Mouse (Mus musculus) c-Kit-positive CD71-negative TER-119-negative erythroid progenitor cells, embryonic 14.5 days (primary cell): Measurements from ENCODE around the gene Vstm2l.

ENCODE experiments used
- DNase-seq: peaks from one replicate; pipeline ENCODE4 v3.0.0-alpha.2; 2013; ENCODE audit warnings: low read depth

The Vstm2l gene

DNA sequence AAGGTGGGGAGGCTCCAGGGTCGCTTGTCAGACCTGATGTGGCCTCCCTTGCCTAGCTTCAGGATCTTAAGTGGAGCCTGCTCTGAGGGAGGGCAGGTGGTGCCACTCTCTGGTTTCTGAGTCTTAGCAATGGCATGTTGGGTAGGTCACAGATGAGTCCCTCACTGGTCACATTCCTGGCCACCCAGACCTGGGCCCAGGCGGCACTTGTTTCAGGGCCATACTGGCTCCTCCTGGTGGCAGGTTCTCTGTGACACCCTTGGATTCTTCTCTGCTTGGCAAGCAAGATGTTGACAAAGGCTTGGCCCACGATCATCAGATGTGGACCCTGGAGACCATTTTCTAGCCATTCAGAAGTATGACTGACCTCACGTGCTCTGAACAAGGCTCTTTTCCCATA lies 18.2 kb downstream of the Vstm2l start:
- DNase-seq = no peak

DNA sequence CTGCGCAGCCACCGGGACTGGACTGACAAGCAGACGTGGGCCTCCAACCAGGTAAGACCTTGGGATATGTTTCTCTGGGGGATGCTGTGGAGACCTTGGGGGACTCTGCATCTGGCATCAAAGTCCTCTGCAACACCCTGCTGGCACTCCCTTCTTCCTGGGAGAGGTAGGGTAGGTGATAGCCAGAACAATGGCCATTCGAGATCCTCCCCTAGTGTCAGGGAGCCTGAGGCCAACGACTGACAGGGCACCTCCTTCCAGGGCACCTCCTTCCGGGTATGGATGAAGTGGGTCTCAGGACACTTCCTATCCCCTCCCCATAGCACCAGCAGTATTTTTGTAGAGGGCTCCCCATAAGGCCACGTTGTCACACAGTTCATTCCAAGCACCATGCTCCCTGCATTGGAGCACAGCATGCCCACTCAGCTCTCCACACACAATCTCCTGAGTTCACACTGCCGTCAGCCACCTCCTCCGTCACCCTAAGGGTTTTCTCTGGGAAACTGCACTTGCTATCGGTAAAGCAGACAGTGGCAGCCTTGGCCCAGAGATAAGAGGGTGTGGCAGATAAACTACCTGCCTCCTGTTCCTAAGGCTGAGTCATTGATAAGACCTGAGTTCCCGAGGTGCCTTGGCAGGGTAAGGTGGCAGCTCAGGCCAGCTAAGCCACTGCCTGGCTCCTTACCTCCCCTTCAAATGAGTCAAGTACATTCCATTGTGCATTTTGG lies 21.2 kb downstream of the Vstm2l start:
- no peak for DNase-seq

DNA sequence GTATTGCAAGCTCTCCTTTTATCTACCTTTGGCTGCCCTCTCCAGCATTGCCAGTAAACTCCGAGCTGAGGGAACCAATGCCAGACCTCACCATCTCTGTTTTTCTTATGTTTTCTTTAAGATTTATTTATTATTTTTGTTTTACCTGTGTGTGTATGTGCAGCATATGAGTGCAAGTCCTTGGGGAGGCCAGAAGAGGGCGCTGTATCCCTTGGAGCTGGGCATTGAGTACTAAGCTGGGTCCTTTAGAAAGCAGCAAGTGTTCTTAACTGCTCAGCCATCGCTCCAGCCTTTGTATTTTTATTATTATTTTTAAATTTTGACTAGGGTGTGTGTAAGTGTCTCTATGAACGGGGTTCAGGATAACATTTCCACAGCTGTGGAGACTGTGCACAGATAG lies 22.2 kb downstream of the Vstm2l start:
- DNase-seq = no peak

DNA sequence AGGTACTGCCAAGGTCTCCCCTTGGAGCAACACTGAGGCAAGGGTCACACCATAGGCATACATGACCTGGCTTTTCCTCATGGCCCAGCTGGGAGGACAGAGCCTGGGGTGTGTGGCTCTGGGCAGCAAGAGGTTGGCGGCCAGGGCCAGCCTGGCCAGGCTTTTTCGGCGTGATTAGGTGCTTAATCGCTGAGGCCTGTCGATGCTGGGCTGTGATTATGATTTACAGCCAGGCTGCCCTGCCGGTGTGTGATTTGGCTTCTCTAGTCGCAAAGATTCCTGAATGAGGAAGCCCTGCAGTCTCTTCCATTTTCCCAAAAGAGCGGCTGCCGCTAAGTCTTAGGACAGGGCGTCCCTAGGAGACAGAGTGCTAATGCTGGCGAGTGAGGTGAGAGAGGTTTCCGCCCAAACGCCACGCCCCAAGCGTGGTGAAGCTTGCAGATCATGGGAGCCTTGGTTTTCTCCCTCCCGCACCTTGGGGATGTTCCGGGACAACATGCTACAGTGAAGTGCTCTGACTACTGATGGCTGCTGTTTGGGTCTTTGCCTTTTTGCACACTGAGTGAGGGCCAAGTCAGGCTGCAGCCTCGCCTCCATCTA lies 26.2 kb downstream of the Vstm2l start:
- DNase-seq = no peak

DNA sequence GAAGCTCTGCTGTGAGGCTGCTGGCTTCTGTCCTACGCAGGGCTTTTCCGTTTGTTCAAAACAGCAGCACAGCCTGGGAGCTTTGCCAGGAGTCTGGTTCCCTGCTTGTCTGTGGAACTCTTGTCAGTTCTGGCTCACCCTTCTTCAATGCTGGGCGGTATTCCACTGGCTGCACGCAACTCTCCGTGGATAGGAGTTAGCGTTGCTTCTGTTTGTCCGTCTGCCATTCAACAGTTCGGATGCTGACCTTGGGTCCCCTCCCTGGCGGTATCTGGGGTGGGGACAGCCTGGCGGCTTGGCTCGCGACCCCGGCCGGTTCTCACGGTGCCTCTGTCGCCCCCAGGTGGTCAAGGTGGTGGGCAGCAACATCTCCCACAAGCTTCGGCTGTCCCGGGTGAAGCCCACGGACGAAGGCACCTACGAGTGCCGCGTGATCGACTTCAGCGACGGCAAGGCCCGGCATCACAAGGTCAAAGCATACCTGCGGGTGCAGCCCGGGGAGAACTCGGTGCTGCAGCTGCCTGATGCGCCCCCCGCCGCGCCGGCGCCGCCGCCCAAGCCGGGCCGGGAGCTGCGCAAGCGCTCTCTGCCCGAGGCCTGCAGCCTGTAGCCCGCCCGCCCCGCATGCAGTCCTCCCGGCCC lies 29.2 kb downstream of the Vstm2l start:
- peak; percentile 25 for DNase-seq

DNA sequence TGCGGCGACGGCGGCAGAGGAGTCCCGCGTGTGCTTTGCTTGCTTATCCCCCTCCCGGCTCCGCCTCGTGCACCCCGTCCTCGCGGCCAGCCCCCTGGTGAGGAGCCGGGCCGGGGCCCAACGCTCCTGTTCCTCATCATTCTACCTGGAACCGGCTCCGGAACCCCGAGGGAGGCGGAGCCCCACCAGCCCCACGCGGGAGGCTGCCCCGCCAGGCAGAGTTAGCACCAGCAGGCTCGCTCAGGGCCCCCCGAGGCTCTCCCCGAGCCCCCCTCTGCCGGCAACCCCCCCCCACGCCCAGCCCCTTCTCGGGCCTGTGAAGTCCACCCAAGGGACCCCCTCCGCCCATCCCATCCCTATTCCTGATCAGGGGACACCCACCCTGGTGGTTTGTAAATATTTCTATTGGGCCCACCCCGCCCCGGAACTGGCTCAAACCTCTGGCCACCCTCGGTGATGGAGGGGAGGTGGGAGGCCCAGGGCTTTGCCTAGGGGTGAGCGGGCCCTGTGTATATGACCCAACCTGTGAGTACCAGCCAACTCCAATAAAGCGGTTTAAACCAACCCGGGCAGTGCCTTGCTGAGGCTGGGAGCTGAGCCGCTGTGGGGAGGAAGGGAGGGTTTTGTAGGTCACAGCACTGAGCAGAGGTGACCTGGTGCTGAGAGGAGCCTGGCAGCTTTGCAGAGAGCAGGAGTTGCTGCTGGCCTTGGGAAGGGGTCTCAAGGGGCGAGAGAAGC lies 29.9 kb downstream of the Vstm2l start:
- DNase-seq = no peak

DNA sequence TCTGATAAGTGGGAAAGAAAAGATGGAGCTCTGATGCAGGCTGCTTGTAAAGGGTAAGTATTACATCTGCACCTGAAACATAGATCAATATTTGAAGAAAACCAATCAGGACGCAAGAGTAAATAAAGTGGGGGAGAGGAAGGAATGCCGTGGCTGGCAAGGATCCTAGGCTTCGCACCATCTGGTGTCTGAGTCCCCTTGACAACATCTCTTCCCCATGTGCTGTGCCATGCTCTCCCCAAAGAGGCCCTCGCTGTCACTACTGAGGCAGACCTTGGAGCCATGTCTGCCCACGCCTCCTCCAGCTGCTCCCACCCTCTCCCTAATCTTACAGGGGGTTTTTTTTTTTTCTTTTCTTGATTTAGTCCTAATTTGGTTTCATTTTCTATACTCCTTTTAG lies 39.5 kb downstream of the Vstm2l start:
- DNase-seq = no peak

DNA sequence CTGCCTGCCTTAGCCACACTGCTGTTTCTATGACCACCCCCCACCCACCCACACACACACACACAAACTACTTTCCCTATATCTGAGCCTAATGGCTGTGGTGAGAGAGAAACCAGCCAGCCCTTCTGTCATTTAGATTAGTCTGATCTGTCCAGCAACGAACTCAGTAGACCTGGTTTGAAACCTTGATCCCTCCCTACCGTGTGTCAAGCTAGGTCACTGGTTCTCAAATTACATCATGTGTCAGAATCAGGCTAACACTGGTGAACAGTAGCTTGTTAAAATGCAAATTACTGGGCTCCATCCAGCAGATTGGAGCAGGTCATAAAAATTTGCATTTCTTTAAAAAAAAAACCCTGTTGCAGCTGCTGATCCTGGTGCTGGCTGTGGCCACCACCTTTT lies 43.3 kb downstream of the Vstm2l start:
- no peak for DNase-seq

DNA sequence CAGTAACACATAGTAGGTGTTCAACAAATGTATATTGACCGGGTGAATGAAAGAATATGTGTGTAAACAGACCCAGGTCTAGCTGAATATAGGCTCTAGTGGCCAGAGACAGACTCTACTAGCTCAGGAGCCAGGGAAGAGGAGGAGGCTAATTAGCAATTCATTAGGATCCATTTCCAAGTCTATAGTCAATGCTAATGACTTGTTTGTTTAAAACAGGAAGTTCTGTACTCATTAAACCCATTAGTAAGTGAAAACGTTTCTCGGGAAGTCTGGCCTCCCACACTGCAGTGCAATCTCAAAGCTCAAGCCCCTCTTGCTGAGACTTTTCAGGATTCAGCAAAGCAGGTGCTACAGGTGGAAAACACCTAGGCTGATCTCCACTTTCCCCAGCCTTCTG lies 53.4 kb downstream of the Vstm2l start:
- no peak for DNase-seq

DNA sequence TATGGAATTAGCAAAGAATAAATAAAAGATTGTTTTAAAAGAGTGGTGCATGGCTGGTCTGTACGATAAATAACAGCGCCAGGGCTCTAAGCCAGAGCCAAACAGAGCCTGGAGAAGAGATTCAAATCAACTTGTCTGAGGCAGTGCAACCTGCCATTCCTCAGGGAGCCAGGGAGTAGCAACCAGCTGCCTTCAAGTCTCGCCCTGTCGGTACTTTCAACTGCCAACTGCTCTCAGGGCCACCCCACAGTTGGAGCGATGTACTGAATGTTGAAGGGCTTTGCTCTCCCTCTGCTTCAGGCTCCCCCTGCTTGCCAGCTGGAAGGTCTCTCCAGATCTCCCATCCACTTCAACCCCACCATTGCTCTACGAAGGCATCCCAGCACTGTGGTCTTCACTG lies 55.7 kb downstream of the Vstm2l start:
- DNase-seq = no peak

DNA sequence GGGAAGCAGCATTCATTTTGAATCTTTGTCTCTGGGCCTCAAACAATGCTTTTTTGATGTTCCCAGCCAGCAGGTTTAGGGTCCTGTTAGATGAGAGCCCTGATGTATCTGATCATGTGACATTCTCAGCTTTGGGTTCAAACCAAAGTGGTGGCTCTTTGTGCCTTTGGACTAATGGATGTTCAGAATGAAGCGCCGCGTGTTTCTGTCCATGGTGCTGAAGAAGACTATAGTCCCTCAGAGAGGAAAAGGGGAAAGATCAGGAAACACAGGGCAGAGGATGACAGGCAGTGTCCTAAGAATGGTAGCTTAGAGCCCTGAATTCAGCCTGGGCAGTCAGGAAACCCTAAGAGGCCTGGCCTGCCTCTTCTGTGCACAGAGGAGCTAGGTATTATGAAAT lies 56.2 kb downstream of the Vstm2l start:
- peak; percentile 66 for DNase-seq

DNA sequence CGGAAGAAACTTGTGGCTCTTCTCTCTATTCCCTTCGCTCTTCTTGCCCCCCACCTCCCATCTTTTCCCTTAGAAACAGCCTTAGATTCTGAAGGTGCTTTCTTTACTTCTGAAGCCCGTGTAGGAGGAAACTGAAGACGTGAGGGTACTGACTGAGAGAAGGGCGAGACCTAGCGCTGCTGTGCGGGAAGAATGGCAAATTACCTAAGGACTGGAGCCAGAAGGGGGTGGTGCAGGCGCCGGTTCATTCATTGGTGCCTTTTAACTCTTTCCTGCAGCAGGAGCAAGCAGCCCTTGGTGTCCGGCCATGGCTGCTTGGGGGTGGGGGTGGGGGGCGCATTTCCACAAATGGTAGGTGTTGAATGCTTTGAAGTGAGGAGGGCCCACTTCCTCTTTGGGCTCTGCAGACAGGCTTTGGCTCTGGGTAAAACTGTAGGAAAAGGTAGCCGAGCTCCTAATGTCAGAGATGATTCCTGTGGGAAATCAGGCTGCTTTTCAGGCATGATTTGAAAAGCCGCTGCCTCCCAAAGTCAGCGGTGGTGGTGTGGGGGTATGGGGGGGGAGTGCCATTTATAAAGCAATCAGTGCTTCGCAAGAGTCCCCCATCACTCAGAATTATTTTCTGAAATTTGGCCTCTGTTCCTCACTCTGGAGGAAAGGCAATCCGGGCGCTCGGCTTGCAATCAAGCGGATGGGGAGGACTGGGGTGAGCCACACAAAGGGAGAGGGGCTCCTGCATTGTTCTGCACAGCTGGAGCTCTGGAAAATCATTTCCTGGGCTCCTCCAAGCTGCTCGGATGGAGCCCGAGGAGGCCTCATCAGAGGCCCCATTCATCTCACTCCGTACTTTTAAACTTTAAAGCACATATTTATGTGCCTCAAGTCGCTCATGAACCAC lies 60.4 kb downstream of the Vstm2l start:
- DNase-seq = no peak

DNA sequence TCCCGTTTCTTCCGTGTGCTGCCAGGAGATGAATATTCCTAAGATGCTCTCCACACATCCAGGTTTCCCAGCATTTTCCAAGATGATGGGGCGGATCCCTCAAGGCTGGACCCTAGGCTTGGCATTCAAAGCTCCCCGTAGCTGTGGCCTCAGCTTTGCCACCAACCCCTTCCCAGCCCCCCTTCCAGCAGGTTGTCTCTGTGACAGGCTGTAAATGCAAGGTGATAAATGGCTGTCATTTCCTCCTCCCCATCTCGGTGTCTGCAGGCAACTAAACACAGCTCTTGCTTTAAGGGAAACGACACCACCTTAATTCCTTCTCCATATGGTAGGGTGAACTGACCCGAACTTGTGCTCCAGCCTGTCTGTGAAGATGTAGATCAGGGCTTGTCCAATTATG lies 61.1 kb downstream of the Vstm2l start:
- DNase-seq = no peak

DNA sequence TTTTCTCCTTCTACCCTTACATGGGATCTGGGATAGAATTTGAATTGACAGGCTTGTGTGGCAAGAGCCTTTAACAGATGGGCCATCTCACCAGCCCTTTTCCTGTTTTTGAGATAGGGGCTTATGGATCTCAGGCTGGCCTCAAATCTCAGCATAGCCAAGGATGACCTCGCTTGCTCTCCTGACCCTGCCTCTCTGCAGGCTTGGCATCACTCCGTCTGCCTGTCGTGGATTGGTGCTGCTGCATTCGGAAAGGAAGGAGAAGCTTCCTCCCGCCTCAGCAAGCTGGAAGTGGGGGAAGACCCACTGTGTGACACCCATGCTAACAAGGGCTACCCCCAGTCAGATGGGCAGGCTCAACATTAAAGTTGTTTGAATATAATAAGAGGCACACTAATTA lies 64.8 kb downstream of the Vstm2l start:
- no peak for DNase-seq

DNA sequence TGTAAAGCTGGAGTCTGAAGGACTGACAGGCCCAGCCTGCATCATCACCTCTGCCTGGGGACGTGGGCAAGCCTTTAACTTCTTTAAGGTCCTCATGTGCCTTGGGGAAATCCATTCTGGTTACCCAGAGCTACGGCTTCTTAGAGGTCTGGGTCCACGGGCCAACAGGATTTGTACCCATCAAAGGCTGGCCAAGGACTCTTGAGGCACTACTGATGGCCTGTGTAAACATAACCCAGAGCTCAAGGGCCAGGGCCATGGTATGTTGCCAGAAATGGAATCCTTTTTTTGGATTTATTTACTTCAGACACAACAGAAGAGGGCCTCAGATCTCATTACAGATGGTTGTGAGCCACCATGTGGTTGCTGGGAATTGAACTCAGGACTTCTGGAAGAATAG lies 68.3 kb downstream of the Vstm2l start:
- no peak for DNase-seq

DNA sequence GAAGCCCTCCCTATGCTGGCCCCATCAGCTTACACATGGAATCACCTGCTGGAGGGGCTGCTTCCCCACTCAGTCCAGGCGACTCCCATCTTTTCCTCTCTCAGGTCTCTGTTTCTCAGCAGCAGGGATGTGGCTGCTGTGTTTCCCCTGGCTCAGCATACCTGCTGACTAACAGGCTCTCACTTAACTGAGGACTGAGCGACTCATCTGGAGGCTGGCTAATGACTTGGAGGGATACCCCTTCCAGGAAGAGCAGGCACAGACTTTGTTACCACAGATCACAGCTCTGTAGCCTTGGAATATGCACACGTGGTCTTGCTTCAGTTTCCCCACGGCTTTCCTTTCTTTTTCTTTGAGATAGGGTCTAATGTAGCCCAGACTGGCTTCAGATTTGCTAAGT lies 68.8 kb downstream of the Vstm2l start:
- no peak for DNase-seq

DNA sequence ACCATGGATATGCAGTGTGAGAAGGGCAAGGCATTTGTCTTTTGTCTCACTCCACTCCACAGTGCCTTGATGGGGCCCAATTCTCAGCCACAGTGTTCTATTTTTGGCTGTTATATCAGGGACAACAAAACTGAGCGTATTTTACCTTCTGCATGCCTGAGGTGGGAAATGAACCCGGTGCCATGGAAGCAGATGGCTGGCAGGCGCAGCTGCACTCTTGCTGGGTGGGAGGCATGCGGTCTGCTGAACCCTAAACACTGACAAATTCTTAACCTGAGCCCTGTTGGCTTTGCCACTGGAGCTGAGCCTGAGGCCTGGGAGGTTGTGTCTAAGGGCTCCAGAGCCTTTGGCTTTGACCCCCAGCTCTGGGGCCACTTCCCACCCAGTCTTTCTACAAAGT lies 71.2 kb downstream of the Vstm2l start:
- no peak for DNase-seq

DNA sequence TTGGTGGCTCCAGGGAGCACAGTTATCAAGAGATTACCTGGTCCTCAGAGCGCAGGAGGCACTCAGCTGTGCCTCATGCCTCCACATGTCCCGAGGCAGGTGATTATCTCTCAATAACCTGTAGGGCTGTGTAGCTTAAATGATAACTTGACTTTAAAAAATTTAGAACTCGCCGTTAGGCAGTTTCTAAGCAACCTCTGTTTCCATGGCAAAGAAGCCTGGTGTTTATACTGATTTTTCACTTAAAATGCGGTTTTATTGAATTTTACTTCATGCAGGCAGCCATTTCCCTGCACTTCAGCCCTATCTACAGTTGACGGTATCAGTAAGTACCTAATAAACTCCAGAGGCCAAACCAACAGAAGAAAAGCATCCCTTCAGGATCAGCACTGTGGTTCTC lies 71.8 kb downstream of the Vstm2l start:
- DNase-seq = no peak

DNA sequence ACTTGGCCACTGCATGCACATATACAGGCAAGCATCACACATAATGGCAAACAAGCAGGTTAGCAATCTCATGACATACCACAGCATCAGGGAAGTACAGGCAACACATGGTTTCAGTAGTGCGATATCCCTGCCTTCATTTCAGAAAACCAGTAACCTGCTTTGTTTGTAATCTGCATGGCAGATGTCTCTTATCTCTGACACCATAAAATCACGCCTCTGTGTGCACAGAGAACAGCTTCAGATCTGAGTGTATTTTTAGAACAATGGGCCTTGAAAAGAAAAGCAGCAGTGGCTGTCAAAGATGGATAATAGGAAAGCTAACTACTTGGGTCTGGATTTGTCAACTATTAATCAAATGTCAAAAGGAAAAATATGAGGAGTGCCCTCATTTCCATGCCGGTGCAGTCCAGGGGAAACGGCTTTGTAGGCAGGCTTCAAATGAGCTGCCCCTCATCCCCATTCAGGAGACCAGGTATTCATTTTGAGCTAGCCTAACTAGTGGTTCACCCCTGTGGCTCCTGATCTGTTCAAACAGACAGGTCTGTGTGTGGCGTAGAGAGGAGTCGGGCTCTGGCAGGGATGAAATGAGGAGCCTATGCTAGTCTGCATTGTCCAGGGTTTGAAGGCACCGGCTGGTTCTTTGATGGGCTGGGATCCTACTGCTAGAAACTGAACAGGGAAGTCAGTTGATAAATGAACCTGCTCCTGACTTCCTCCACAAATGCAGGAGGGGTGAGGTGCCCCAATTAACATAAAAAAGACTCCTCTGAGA lies 74.2 kb downstream of the Vstm2l start:
- no peak for DNase-seq

DNA sequence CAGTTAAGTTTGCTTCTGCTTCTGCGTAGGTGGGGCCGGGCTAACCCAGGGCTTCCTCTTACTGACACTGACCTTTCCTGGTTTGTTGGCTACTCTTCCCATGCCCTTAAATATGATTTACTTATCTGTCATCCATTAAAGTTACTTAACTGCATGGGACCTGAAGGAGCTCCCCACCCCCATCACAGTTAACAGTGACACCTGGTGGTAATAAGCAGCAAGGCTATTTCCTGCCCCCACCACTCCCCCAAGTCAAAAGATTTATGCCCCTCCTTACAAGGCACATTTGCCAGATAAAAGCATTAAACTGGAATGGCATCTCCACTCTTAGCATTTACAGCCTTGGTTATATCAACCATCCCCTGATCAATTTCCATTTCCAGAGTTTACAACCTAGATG lies 75.5 kb downstream of the Vstm2l start:
- no peak for DNase-seq

DNA sequence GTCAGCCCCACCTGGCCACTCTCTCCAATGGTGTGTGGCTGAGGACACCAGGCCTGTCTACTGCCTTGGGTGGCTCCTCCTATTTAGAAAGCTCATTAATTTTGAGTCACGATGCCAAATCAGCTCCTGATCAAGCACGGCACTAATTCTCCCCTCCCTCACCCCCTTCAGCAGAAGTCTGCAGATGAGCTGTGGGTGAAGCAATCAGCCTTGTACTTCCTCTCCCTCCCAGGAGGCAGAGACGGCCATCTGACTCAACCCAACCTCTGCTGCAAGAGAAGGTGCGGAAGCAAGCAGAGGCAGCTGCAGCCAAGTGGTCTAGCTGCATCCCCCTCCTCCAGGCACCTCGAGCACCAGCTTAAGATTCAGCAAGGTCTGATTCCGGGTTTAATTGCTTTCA lies 76.6 kb downstream of the Vstm2l start:
- DNase-seq = no peak
